Mouse (Mus musculus) retina, adult 2 months (tissue): ENCODE measurements around the gene Zg16.

ENCODE experiments used
- DNase-seq: peaks from one replicate; pipeline ENCODE4 v3.0.0-alpha.2; 2012; ENCODE audit warnings: low read depth, low spot score

Gene Zg16

DNA sequence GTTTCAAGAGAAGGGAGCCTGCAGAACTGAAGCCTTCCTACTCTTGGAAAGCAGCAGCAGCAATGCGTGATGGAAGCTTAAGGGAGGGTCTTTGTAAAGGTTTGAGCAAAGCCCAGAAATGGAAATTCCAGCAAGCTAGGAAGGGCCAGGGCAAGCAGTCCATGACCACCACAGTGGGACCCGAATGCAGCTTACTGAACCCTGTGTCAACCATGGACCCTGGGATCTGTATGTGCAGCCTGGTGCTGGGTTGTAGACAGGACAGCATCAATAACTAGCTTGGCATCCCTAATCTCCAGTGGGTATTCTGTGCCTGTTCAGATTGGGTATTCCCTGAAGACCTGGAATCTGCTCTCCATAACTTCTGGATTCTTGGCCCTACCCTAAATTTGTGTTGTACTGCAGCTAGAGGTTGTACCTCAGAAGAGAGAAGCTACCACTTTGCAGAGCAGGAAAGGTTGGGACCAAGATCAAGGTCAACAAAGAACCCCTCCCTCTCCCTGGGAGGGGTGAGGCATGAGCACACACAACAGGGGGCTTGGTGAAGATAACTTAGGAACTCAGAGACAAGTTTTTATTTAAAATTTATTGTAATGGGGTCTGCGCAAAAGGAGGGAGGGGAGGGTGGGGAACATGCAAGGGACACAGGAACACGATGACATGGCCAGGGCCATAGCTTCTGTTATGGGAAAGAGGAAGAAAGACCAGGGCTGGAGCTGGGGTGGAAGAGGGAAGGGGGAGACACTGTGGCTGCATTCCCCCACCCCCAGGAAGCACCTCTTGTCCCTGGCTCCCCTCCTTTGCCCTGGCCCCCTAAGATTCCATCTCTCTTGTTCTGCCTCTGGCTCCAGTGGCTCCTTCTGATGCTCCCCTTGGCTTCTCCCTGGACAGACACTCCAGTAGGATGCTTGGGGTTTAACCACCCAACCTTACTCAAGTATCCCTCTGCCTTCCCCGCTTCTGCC, 65.3 kb downstream of the Zg16 start:
- no peak for DNase-seq

DNA sequence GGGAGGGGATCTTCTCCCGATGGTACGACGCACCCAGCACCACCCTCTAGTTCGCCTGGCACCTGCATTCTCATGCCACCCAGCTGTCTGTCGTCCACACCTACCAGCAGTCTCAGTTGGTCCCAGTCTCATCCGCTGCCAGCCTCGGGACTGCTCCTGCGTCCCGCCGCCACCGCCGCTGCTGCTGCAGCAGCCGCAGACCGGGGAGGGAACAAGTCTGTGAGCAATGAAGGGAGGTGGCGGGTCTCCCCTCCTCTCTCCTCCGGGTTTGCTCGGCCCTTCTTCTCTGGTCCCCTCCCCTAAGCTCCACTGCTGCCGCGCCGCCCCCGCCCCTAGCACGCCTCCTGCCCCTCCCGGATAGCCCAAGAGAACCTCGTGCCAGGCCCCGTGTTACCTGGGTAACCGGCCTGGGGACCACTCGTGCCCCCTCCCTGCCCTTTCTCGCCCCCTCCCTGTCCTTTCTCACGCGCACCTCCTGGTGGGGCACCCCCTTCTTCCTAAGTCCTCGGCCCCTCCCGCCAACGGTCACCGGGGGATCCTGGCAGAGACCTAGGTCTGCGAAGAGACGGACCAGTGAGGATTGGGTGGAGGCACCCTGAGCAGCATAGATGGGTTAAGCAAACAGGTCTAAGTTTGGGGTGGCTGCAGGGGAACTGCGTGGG, 66.1 kb downstream of the Zg16 start, which contains the start of the genes Gm42742 and Prrt2:
Gene Gm42742, minus strand, starts transcription at position 197 of the 662 bp plus-strand sequence.
Gene Prrt2, minus strand, starts transcription at position 311 of the 662 bp plus-strand sequence.
- DNase-seq, result no peak

DNA sequence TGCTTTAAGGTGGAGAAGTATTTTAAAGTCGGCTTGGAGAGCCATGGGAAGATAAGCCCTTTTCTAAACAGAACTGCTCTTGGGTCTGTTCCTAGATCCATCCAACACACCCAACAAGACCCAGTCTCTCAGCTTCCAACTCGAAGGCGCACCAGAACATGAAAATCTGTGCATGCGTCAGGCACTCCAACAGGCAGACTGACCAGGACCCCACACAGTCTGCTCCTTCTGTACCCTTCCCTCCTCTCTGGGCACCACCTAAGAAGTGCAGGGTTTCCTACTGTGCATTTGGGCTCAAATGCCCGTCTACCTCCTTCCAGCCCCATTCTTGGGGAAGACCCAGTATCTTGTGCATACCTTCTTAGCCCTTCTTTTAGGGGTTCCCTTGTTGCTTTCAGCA, 66.6 kb downstream of the Zg16 start:
- no peak for DNase-seq

GRCm38 (mm10) chr7:127020031-127020430, 67.1 kb downstream of the Zg16 start:
- no peak for DNase-seq

- no peak for DNase-seq
Measured at GRCm38 (mm10) chr7:127019306-127019960, 67.7 kb downstream of the Zg16 start.

DNA sequence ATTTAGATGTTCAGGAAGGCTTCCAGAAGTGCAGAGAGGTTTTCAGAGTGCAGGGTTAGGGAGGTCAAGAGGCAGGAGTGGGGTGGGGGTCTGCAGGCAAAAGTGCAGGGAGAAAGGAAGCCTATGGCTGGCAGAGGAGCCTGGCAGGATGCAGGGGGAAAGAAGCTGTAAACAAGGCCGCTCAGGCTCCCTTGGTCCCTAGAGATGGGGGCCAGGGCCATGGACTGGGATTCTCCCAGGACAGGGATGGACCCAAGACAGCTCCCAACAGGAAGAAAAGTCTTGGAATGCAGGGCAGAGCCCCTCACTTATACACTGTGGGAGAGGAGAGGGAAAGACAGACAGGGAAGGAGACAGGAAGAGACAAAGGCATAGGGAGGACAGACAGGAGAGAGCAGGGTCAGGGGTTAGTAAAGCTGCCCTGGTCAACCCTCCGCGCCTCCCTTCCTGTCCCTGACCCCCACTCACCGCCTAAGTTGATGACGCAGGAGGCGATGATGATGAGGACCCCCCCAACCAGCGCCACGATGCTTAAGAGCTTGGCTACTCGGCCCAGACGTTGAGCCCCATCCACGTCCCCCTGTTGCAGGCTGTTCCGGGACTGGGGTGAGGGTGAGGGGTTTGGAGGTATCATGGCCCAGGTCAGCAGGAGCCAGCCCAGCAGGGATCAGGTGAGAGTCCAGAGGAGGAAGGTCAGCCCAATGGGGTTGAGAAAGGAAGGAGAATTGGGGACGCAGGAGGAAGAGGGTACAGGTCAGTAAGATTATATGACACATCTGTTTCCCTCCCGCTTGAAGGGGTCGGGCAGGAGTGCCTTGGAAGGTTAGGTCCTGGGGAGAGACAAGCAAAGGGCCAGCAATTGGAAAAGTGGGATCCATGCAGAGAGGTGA, 68.5 kb downstream of the Zg16 start:
- no peak for DNase-seq

- DNase-seq, result no peak
Measured at GRCm38 (mm10) chr7:127017950-127018345, 69.2 kb downstream of the Zg16 start.

- peak; percentile 99 for DNase-seq
Measured at GRCm38 (mm10) chr7:127016971-127017949, 69.9 kb downstream of the Zg16 start, which contains the start of gene Pagr1a. Gene Pagr1a (minus strand): TSS chr7:127017352.

DNA sequence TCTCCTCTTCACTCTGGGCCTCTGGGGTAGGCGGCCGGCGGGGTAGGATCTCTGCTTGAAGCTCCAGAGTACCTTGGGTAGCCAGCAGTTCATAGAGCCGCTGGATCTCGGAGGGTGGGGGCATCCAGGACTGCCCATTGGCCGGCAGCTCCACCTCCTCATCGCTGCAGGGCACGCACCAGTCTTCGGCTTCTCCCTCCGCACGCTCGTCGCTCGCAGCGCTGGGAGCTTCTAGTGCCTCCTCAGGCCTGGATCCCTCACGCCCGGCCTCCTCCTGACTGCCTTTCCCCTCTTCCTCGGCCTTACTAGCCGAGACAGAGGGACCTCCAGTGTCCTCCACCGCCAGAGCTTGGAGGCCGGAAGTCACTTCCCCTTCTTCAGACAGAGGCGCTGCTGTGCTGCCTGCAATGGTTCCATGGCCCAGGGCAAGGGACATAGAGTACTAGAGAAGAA, 70.6 kb downstream of the Zg16 start:
- DNase-seq, result no peak

- no peak for DNase-seq
Measured at GRCm38 (mm10) chr7:127016481-127016485, 70.8 kb downstream of the Zg16 start, which contains the start of gene Pagr1b. Gene Pagr1b (minus strand): TSS chr7:127016484.

DNA sequence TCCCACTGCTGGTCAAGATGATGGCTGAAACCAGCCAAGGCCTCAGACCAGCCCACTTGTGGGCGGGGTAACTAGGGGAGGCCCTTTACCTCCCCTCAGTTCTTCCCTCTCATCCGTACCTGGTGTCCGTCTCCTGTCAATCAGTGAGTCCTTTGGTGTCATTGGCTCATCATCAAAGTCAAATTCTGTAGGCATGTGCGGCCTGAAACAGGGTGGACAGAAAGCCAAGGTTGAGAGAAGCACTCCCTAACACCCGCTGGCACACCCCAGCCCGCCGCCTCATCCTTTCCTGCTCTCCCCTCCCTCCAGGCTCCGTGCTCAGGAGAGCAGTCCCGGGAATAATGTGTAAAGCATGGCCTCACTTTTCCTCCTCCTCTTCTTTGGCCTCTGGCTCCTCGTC, 71.0 kb downstream of the Zg16 start:
- no peak for DNase-seq

GRCm38 (mm10) chr7:127014993-127015392, 72.1 kb downstream of the Zg16 start:
- DNase-seq, result no peak

- no peak for DNase-seq
Measured at GRCm38 (mm10) chr7:127014320-127014719, 72.8 kb downstream of the Zg16 start, which contains the start of gene Mvp. Gene Mvp (minus strand): TSS chr7:127014621.

- DNase-seq, result no peak
Measured at GRCm38 (mm10) chr7:127013385-127013784, 73.7 kb downstream of the Zg16 start.

GRCm38 (mm10) chr7:127012845-127013244, 74.3 kb downstream of the Zg16 start:
- no peak for DNase-seq

DNA sequence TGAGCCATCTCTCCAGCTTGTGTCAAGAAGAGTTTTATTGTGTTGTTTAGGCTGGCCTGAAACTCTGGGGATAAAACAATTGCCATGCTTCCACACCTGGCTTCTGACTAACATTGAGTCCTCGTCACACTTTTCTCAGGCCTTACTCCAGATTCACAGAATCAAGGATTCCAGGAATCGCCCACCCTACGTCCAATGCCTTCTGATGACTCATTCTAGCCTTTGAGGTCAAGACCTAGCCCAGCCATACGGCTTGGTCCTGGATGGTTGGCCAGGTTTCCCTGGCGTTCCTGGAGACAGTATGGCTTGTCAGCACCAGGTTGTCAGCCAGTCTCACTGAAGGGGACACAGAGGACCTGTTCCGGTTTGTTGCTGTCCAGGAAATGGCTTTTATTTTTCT, 74.8 kb downstream of the Zg16 start:
- no peak for DNase-seq

- no peak for DNase-seq
Measured at GRCm38 (mm10) chr7:127011717-127012116, 75.4 kb downstream of the Zg16 start.

DNA sequence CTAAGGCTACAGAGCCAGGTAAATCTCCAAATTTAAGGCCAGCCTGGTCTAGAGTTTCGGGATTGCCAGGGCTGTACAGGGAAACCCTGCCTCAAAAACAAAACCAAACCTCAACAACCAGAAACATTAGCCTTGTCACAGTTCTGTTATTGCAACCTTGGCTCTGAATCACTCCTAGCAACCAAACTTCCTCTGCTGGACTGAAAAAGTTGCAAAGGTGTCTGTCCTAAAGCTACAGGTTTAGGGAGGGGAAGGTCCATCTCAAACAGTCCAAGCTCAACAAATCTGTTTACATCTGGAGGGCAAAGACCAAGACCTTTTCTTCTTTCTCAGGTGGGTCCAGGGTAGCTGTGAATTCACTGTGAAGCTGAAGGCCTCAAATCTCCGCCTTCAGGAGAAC, 76.1 kb downstream of the Zg16 start:
- DNase-seq, result no peak

DNA sequence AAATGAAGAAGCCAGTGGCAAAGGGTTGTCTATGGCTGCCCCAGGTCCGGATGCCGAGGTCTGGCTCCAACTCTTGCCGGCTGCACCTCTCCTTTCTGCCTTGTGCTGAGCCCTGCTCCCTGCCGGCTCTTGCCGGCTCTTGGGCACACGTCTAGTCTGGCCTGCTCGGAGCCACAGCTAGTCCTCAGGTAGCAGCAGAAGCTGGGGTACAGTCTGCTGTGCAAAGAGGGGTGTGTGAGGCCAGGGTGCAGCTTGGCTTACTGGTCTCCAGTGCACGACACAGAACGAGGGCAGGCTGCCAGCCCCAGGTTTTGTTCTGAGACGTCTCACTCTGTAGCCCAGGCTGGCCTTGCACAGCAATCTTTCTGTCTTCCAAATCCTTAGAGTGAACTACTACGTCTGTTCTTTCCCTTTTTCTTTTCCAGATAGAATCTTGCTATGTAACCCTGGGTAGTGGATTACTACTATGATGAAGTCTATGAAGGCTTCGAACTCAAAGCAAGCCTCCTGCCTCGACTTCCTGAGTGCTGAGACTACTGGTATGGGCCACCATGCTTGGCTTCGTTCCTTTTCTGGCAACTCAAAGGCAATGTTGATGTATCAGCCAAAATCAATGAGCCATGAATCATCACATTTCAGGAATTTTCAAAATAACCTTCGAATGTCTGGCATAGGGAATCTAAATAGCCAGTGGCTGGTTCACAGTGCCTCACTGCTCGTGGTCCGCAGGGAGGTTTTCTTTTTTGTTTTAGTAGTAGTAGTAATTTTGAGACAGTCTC, 77.6 kb downstream of the Zg16 start:
- DNase-seq, result no peak
